Mouse (Mus musculus): ENCODE measurements around the gene Gm44973.

Gene Gm44973

DNA sequence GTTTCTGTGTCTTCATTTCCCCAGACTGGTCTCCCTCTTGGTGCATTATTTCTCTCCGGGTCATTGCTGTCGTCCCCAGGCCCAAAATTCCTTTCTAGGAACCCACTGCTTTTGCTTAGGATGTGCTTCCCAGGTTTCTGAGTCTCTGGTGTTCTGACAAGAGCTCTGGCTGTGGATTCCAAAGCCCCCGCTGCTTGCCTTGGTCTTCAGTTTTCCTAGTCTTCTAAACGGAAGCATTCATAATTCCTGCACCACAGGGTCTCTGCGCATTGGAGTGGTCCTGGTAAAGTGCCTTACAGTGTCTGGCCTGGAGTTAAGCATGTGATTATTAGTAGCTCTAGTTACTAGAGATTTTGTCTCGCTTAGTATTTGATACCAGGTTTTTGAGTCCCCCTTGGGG is 65.5 kb downstream of the Gm44973 start:
- no peak for DNase-seq (ENCODE audit: low spot score)

DNA sequence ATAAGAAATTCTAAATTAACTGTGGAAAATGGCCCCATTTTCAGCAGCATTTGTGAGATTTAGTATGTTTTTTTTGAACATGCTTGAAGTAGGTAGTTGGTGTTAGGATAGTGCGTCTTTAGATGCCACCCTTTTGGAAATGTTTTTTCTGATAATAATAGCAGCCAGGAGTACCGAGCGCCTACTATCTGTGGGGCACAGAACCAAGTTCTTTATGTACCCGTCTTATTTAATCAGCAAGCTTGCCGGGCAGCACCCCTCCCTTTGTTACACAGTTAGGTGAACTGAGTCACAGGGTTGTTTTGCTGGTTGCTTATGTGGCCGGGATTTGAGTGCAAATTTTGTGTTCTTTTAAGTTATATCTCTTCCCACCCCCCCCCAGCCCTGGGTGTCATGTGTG is 65.9 kb downstream of the Gm44973 start:
- DNase-seq (ENCODE audit: low spot score): no peak

DNA sequence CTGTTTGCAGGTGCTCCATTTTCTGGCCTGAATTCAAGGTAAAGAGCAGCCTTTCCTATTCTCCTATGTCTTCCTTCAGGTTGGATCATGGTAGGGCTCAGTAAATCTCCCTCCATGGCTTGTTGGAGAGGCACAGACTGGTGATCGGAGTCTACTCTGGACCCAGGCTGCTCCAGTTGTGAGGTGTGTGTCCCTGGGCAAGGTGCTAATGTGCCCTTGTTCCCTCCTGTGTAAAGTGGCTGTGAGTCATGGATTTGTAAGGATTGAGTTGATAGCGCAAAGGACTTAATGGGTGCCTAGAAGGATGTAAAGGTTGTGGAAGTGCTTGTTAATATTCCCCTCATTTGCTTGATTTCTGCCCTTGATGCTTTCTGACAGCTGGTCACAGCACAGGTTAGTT is 66.6 kb downstream of the Gm44973 start:
- no peak for DNase-seq (ENCODE audit: low spot score)

All from retina, embryonic 14.5 days (tissue).